Mouse (Mus musculus): Measurements from ENCODE around the gene Asb4. TPM values are rescaled to one million over a fixed set of nuclear protein-coding genes. Genes with fewer than 3 reads are reported as not detected.

Gene Asb4
- polyA plus RNA-seq, 2 experiments = 31.4 to 43.9 TPM

DNA sequence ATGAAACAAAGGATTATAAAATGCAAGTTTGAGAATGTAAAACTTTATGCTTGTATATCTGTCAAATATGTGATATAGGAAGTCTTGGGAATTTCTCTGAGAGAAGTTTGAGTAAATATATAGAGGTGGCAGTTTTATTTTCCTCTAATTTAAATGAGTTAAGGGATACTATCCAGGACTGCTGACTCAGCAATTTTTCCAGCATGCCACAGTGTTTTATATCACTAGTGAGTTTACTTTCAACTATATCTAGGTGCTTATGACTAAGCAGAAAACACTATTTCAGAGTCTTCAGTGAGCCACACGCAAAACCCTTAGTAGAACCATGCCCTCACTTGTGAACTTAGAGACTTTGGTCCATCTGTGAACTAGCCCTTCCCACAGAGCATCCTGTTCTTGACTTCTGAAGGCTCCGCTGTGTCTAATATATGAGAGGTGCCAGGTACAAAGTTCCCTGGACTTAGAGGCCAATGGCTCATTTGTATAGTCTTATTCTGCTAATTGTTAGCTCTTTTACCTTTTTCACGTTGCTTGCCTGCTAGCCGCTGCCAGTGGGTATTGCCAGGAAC, 46.9 kb downstream of the Asb4 start:
- H3K27me3 ChIP-seq (ENCODE audit: control insufficient read depth, insufficient read depth, low read length) = no peaks in the 10 kb centered on the region
- no peak overlapping the region for H3K9ac ChIP-seq (ENCODE audit: low read depth, low read length, severe bottlenecking)
- 88% methylated on average over 4 of the region's 4 CpGs for WGBS
- TF ChIP-seq POLR2A (IDR thresholded peaks at IDR 0.05; ENCODE audit: borderline replicate concordance, extremely low read depth, insufficient read depth, insufficient read length) = no peak
- H3K36me3 ChIP-seq (ENCODE audit: control insufficient read depth, insufficient read depth, low read length) = no peaks in the 10 kb centered on the region
- no peak overlapping the region for H3K4me2 ChIP-seq (replicated peaks; ENCODE audit: low read depth, low read length, severe bottlenecking)
- H3K27ac ChIP-seq (replicated peaks; ENCODE audit: low read depth, low read length) = no peak overlapping the region
- H3K4me1 ChIP-seq (ENCODE audit: control insufficient read depth, insufficient read depth, low read length) = no peaks in the 10 kb centered on the region
- ATAC-seq (ENCODE audit: low FRiP score, low read depth) (no peak), DNase-seq (ENCODE audit: low spot score) (no peak)
- no peaks in the 10 kb centered on the region for H3K9me3 ChIP-seq (ENCODE audit: control insufficient read depth, low read length)
- no peak overlapping the region for H3K4me3 ChIP-seq (replicated peaks; ENCODE audit: low read length)

DNA sequence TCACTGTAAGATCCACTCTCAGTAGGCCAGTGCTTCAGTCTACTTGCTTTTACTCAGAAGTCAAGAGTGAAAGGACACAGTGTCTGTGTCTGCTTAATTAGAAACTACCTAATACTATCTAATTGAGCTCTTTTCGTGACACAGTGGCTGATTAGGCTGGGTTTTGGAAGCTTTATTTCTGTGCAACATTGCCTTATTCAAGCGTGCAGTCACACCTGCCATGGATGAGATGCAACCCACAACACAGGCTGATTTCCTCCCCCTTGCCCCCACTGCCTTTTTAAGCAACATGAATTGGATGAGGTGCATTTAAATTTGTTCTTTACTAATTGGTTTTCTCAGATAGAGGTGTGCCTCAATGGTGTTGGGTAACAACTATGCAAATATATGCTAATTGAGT, 50.7 kb downstream of the Asb4 start:
- no peak overlapping the region for H3K4me2 ChIP-seq (replicated peaks; ENCODE audit: low read depth, low read length, severe bottlenecking)
- no peaks in the 10 kb centered on the region for H3K27me3 ChIP-seq (ENCODE audit: control insufficient read depth, insufficient read depth, low read length)
- 77% methylated on average over 2 of the region's 2 CpGs for WGBS
- no peak overlapping the region for H3K27ac ChIP-seq (replicated peaks; ENCODE audit: low read depth, low read length)
- no peaks in the 10 kb centered on the region for H3K36me3 ChIP-seq (ENCODE audit: control insufficient read depth, insufficient read depth, low read length)
- DNase-seq (ENCODE audit: low spot score) = no peak
- no peak for TF ChIP-seq POLR2A (IDR thresholded peaks at IDR 0.05; ENCODE audit: borderline replicate concordance, extremely low read depth, insufficient read depth, insufficient read length)
- ATAC-seq (ENCODE audit: low FRiP score, low read depth) = no peak
- no peak overlapping the region for H3K9ac ChIP-seq (ENCODE audit: low read depth, low read length, severe bottlenecking)
- no peak overlapping the region for H3K4me3 ChIP-seq (replicated peaks; ENCODE audit: low read length)
- H3K9me3 ChIP-seq (ENCODE audit: control insufficient read depth, low read length) = no peaks in the 10 kb centered on the region
- no peaks in the 10 kb centered on the region for H3K4me1 ChIP-seq (ENCODE audit: control insufficient read depth, insufficient read depth, low read length)

DNA sequence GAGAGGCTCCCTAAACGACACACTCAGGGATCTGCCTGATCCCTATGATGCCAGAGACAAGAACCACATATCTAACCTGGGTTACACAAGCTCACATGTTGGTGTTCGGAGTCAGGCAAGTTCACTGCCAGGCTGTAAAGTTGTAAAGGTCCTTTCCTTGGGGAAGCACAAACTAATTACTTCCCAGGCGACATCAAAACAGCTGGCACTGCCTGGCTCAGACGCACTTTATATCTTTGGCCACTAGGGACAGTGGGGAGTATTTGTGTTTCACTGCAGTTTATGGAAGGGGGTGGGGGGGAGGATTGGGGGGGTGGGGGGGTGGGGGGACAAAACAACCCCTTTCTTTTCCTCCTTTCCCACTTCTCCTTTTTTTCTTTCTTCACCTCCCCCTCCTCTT, 54.6 kb downstream of the Asb4 start:
- H3K36me3 ChIP-seq (ENCODE audit: control insufficient read depth, insufficient read depth, low read length) = no peaks in the 10 kb centered on the region
- DNase-seq (ENCODE audit: low spot score) = no peak
- no peaks in the 10 kb centered on the region for H3K9me3 ChIP-seq (ENCODE audit: control insufficient read depth, low read length)
- ATAC-seq (ENCODE audit: low FRiP score, low read depth) = no peak
- H3K27ac ChIP-seq (replicated peaks; ENCODE audit: low read depth, low read length) = no peak overlapping the region
- H3K9ac ChIP-seq (ENCODE audit: low read depth, low read length, severe bottlenecking) = no peak overlapping the region
- H3K4me1 ChIP-seq (ENCODE audit: control insufficient read depth, insufficient read depth, low read length) = peaks cover under 1% of the 10 kb centered on the region; the same call in 1 of the 2 replicates
- H3K4me3 ChIP-seq (replicated peaks; ENCODE audit: low read length) = no peak overlapping the region
- no peak for TF ChIP-seq POLR2A (IDR thresholded peaks at IDR 0.05; ENCODE audit: borderline replicate concordance, extremely low read depth, insufficient read depth, insufficient read length)
- no peak overlapping the region for H3K4me2 ChIP-seq (replicated peaks; ENCODE audit: low read depth, low read length, severe bottlenecking)
- 27% methylated on average over 4 of the region's 4 CpGs for WGBS
- no peaks in the 10 kb centered on the region for H3K27me3 ChIP-seq (ENCODE audit: control insufficient read depth, insufficient read depth, low read length)

- TF ChIP-seq POLR2A (IDR thresholded peaks at IDR 0.05; ENCODE audit: borderline replicate concordance, extremely low read depth, insufficient read depth, insufficient read length) = no peak
- no peaks in the 10 kb centered on the region for H3K36me3 ChIP-seq (ENCODE audit: control insufficient read depth, insufficient read depth, low read length)
- H3K27me3 ChIP-seq (ENCODE audit: control insufficient read depth, insufficient read depth, low read length) = no peaks in the 10 kb centered on the region
- no peak for ATAC-seq (ENCODE audit: low FRiP score, low read depth)
- peaks cover 11% of the 10 kb centered on the region for H3K4me1 ChIP-seq (ENCODE audit: control insufficient read depth, insufficient read depth, low read length)
- H3K9me3 ChIP-seq (ENCODE audit: control insufficient read depth, low read length) = no peaks in the 10 kb centered on the region
- H3K9ac ChIP-seq (ENCODE audit: low read depth, low read length, severe bottlenecking) = no peak overlapping the region
- H3K4me3 ChIP-seq (replicated peaks; ENCODE audit: low read length) = no peak overlapping the region
- no peak for DNase-seq (ENCODE audit: low spot score)
- WGBS = 79% methylated on average over 6 of the region's 6 CpGs
- no peak overlapping the region for H3K27ac ChIP-seq (replicated peaks; ENCODE audit: low read depth, low read length)
- H3K4me2 ChIP-seq (replicated peaks; ENCODE audit: low read depth, low read length, severe bottlenecking) = no peak overlapping the region
These were observed 58.0 kb downstream of the Asb4 start for GRCm38 (mm10) chr6:5441221-5441620.

GRCm38 (mm10) chr6:5442316-5443085, 59.3 kb downstream of the Asb4 start:
- Histone ChIP-seq H3K4me2 (replicated peaks; ENCODE audit: low read depth, low read length, severe bottlenecking) (peak overlapping the region; percentile 21; the same call in 1 of the 2 replicates), H3K4me1 (ENCODE audit: control insufficient read depth, insufficient read depth, low read length) (peaks cover 11% of the 10 kb centered on the region), H3K9ac (ENCODE audit: low read depth, low read length, severe bottlenecking) (no peak overlapping the region), H3K4me3 (replicated peaks; ENCODE audit: low read length) (no peak overlapping the region), H3K27ac (replicated peaks; ENCODE audit: low read depth, low read length) (no peak overlapping the region), H3K27me3 (ENCODE audit: control insufficient read depth, insufficient read depth, low read length) (no peaks in the 10 kb centered on the region), H3K9me3 (ENCODE audit: control insufficient read depth, low read length) (no peaks in the 10 kb centered on the region), H3K36me3 (ENCODE audit: control insufficient read depth, insufficient read depth, low read length) (no peaks in the 10 kb centered on the region)
- WGBS = 6% methylated on average over 14 of the region's 14 CpGs
- DNase-seq (ENCODE audit: low spot score) (peak; percentile 41), ATAC-seq (ENCODE audit: low FRiP score, low read depth) (peak; percentile 57)
- TF ChIP-seq POLR2A (IDR thresholded peaks at IDR 0.05; ENCODE audit: borderline replicate concordance, extremely low read depth, insufficient read depth, insufficient read length) = no peak
